Mouse (Mus musculus): ENCODE measurements around the gene Cep290. TPM values are rescaled to one million over a fixed set of nuclear protein-coding genes. Genes with fewer than 3 reads are reported as not detected.
"Not testable (repeated sequence)": the region's sequence is repeated elsewhere in the genome, so short reads cannot be mapped to it uniquely, and the experiment has no call there.

Cep290 gene
- total RNA-seq, 2 experiments from 2014 or later: 3.4 to 3.7 TPM

- no peak overlapping the region for H3K4me3 ChIP-seq
- TF ChIP-seq CTCF (IDR thresholded peaks at IDR 0.05): no peak
- DNase-seq: no peak
- intact Hi-C loops (cut with DNase I): no loop called here
- no peak overlapping the region for H3K27ac ChIP-seq
Measured at GRCm38 (mm10) chr10:100556566-100557175, 69.3 kb downstream of the Cep290 start.

GRCm38 (mm10) chr10:100560194-100560883, 73.0 kb downstream of the Cep290 start:
- H3K4me3 ChIP-seq; intact Hi-C loops (cut with DNase I); H3K27ac ChIP-seq; DNase-seq: not testable (repeated sequence)

GRCm38 (mm10) chr10:100564112-100564511, 76.8 kb downstream of the Cep290 start:
- Histone ChIP-seq H3K4me3 (no peak overlapping the region), H3K27ac (no peak overlapping the region)
- DNase-seq: no peak
- TF ChIP-seq CTCF (IDR thresholded peaks at IDR 0.05): no peak
- intact Hi-C loops (cut with DNase I): no loop called here

- Histone ChIP-seq H3K27ac (no peak overlapping the region), H3K4me3 (no peak overlapping the region)
- no peak for TF ChIP-seq CTCF (IDR thresholded peaks at IDR 0.05)
- intact Hi-C loops (cut with DNase I): no loop called here
- DNase-seq: no peak
Measured at GRCm38 (mm10) chr10:100571707-100572106, 84.3 kb downstream of the Cep290 start.

DNA sequence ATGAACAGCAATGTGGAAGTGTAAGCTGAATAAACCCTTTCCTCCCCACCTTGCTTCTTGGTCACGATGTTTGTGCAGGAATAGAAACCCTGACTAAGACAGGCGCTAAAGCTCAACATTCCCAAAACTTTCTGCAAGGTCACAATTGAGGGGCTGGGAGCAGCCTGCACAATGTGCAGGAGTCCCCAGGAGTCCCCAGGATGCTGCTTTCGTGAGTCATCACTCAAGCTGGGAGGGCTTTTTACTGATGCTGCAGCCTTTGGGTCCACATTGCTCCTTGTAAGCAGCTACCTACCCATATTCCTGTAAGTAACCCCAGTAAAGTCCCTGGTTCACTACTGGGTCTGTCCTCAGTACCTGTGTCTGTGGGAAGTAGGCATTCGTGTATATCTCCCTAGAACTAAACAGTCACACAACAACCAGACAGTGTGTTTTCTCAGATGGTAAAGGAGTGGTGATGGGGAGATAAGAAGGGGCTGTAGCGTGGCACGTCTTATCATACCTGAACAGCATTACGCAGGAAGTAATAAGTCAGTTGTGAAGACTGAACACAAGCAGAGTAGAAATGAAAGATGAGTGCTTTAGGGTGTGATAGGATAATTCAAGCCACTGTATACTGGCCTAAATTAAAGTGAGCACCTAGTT, 87.3 kb downstream of the Cep290 start:
- Histone ChIP-seq H3K4me3 (no peak overlapping the region), H3K27ac (no peak overlapping the region)
- intact Hi-C loops (cut with DNase I): no loop called here
- no peak for TF ChIP-seq CTCF (IDR thresholded peaks at IDR 0.05)
- no peak for DNase-seq

DNA sequence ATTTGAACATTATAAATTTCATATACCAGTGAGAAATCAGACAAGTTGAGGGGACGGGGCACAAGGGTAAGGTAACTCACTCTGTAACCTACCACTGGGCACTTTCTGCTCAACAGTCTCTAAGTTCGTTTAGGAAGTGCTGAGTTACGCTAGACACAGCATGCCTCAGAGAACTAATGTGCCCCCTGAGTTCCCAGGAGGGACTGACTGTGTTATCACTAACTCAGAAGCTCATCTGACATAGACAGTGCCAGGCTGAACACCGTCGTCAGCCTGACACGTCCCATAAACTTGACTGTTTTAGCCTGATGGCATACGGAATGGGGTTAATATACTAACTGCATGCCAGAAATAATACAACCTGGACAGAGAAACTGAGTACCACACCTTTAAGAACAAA, 87.9 kb downstream of the Cep290 start:
- intact Hi-C loops (cut with DNase I): no loop called here
- Histone ChIP-seq H3K27ac (no peak overlapping the region), H3K4me3 (no peak overlapping the region)
- no peak for TF ChIP-seq CTCF (IDR thresholded peaks at IDR 0.05)
- DNase-seq: no peak

DNA sequence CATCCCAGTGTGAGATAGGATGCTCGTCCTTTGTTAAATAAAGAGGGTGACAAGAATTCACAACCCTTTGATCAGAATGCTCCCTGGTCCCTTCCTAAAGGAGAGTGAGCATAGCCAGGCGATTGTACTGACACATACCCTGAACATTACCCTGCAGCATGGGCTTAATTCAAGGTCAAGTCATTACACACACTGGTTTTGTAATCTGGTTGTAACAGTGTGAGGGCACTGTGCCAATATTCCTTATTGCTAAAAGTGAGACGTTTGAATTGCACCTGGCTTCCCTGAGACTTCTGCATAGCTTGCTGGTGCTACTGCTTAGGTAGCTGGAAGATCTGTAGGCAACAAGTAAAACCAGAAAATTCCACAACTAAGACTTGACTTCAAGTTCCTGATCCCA, 96.8 kb downstream of the Cep290 start:
- Histone ChIP-seq H3K27ac (no peak overlapping the region), H3K4me3 (no peak overlapping the region)
- intact Hi-C loops (cut with DNase I): no loop called here
- DNase-seq: no peak
- TF ChIP-seq CTCF (IDR thresholded peaks at IDR 0.05): no peak

- intact Hi-C loops (cut with DNase I): loop anchor here (5.0 kb wide), 1 partner anchor 101 kb away; the partner anchor contains the start of genes Cep290 and Tmtc3
- no peak for TF ChIP-seq CTCF (IDR thresholded peaks at IDR 0.05)
- peak overlapping the region; percentile 96 for H3K4me3 ChIP-seq
- H3K27ac ChIP-seq: peak overlapping the region; percentile 83
- DNase-seq: no peak
Measured at GRCm38 (mm10) chr10:100588524-100588923, 101.2 kb downstream of the Cep290 start.

- DNase-seq: peak; percentile 91
- TF ChIP-seq CTCF (IDR thresholded peaks at IDR 0.05): no peak
- intact Hi-C loops (cut with DNase I): loop anchor here (5.0 kb wide), 1 partner anchor 102 kb away; the partner anchor contains the start of genes Cep290 and Tmtc3
- Histone ChIP-seq H3K4me3 (peak overlapping the region; percentile 96), H3K27ac (peak overlapping the region; percentile 83)
Measured at GRCm38 (mm10) chr10:100588932-100589388, 101.6 kb downstream of the Cep290 start.

DNA sequence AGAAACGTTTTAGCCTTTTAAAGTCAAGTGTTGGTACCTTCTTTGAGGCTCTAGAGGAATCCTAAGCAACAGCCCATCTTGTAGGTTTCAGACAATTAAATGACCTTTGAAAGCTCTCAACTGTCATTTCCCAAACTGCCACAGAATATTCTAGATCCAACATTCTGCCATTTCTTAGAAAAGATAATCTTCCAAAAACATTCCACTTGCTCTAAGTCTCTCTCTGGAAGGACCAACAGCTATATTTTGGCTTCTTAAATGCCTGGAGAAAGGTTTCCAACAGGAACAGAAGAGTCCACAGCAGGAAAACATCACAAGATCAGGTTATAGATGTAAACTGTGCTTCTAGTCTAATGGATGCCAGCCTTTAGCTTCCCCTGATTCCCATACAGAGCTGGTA, 103.0 kb downstream of the Cep290 start, which contains the start of the genes 4930430F08Rik and 1700017N19Rik:
Gene 4930430F08Rik, minus strand, starts transcription at position 101 of the 400 bp plus-strand sequence.
Gene 1700017N19Rik, plus strand, starts transcription at position 162 of the 400 bp plus-strand sequence.
- Histone ChIP-seq H3K27ac (0 out of 2 replicates have a peak within 1 kb of the TSS, but pooled peaks have one; percentile 83), H3K4me3 (peak within 1 kb of the TSS; percentile 96)
- DNase-seq: no peak
- intact Hi-C loops (cut with DNase I): no loop called here
- TF ChIP-seq CTCF (IDR thresholded peaks at IDR 0.05): no peak

GRCm38 (mm10) chr10:100598339-100598738, 111.0 kb downstream of the Cep290 start:
- intact Hi-C loops (cut with DNase I): no loop called here

DNA sequence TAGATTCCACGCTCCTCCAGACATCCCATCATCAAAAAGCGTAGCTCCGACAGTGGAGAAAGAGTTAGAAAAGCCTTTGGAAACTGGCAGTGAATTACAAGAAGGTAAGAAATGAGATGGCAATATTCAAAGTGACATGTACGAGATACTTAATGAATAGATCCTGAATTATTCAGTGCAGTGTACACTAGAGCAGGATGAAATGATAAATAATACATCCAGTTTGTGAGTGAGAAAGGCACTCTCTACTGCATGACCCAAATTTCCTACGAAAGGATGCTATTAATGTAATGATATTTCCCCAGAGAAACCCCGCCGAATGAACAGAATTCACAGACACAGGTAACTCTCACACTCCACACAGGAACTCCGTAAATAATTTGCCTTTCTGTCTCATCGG, 116.2 kb downstream of the Cep290 start:
- intact Hi-C loops (cut with DNase I): no loop called here
- no peak for DNase-seq
- Histone ChIP-seq H3K27ac (no peak overlapping the region), H3K4me3 (no peak overlapping the region)
- TF ChIP-seq CTCF (IDR thresholded peaks at IDR 0.05): no peak

More at GRCm38 (mm10) chr10:100598339-100598738, 111.0 kb downstream of the Cep290 start:
- H3K4me3 ChIP-seq: no peak overlapping the region
- DNase-seq: no peak
- no peak overlapping the region for H3K27ac ChIP-seq
- no peak for TF ChIP-seq CTCF (IDR thresholded peaks at IDR 0.05)

DNA sequence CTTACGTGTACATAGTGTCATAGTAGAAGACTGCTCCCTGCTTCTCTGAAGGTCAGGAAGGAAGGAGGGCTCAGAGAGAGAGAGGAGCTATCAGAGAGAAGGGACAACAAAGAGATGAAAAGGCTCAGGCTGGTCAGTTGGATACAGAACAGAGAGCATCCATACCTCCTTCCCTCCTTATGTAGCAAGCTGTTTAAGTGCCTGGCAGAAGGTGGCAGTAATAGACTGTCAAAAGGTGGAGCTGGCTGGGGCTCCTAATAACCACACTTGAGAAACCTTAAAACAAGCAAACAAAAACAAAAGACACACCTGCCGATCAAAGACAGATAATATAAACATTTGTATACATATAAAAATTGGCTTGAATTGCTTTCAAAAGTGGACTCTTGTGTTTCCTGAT, 116.9 kb downstream of the Cep290 start:
- H3K4me3 ChIP-seq: no peak overlapping the region
- no peak for DNase-seq
- no peak overlapping the region for H3K27ac ChIP-seq
- intact Hi-C loops (cut with DNase I): no loop called here
- no peak for TF ChIP-seq CTCF (IDR thresholded peaks at IDR 0.05)
